Mouse (Mus musculus) kidney, postnatal 25 days (tissue): ENCODE data around the gene Gm13278.
"Not testable (repeated sequence)": the region's sequence is repeated elsewhere in the genome, so short reads cannot be mapped to it uniquely, and the experiment has no call there.

ENCODE experiments used
- DNase-seq, 2 experiments: peaks; one replicate each; pipeline ENCODE4 v3.0.0; 2021; ENCODE audit warnings: mixed read lengths in 2 of 2

Gene Gm13278

GRCm38 (mm10) chr4:88793936-88794675 lies 2.8 kb downstream of the Gm13278 start, which contains the start of gene Gm13275:
Gene Gm13275, plus strand, starts transcription at chr4:88794487.
- peak; percentile 10 to 48 for DNase-seq

DNA sequence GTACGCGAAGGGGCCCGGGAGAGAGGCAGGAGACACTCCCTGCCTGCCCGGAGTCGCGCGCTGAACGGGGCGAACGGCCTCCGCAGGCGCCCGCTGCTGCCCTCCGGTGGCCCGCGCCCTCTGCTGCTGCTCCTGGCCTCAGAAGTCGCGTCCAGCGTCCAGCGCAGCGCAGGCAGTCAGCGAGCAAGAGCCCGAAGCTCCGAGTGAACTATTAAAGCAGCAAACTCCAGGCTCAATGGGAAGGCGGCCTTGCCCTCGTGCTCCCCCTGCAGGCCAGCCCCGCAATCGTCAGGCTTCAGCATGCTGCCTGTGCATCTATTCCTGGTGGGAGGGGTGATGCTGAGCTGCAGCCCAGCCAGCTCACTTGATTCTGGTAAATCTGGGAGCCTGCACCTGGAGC lies 5.7 kb downstream of the Gm13278 start, which contains the start of gene Gm13279:
Gm13279 (plus strand) TSS at position 301 of the 400 bp plus-strand sequence.
- DNase-seq: not testable (repeated sequence)

DNA sequence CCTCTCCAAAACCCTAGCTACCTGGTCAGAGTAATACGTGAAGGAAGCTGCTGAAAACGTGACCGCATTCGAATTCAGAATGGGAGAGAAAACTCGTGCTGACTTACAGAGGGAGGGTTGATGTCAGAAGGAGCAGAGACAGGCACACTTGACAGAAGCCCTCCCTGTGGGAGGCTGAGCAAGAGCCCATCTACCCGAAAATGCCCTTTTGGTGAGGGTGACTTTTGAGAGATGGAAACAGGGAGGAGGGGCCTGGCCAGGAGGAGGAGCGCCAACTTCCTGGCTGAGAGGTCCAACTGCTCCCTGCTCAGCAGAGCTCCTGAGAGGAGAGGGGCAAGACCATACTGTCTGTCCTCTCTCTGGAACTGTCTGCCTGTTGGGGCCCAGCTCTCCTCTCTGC lies 8.0 kb downstream of the Gm13278 start, which contains the start of gene Gm13285:
Gm13285 (plus strand) TSS at position 301 of the 400 bp plus-strand sequence.
- not testable (repeated sequence) for DNase-seq

DNA sequence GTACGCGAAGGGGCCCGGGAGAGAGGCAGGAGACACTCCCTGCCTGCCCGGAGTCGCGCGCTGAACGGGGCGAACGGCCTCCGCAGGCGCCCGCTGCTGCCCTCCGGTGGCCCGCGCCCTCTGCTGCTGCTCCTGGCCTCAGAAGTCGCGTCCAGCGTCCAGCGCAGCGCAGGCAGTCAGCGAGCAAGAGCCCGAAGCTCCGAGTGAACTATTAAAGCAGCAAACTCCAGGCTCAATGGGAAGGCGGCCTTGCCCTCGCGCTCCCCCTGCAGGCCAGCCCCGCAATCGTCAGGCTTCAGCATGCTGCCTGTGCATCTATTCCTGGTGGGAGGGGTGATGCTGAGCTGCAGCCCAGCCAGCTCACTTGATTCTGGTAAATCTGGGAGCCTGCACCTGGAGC lies 11.6 kb downstream of the Gm13278 start, which contains the start of gene Gm13287:
Gm13287 (plus strand) TSS at position 301 of the 400 bp plus-strand sequence.
- DNase-seq: not testable (repeated sequence)

DNA sequence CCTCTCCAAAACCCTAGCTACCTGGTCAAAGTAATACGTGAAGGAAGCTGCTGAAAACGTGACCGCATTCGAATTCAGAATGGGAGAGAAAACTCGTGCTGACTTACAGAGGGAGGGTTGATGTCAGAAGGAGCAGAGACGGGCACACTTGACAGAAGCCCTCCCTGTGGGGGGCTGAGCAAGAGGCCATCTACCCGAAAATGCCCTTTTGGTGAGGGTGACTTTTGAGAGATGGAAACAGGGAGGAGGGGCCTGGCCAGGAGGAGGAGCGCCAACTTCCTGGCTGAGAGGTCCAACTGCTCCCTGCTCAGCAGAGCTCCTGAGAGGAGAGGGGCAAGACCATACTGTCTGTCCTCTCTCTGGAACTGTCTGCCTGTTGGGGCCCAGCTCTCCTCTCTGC lies 13.9 kb downstream of the Gm13278 start, which contains the start of gene Gm13288:
Gm13288 (plus strand) TSS at position 301 of the 400 bp plus-strand sequence.
- DNase-seq: not testable (repeated sequence)

GRCm38 (mm10) chr4:88805761-88806160 lies 14.4 kb downstream of the Gm13278 start:
- peak; percentile 20 to 58 for DNase-seq

GRCm38 (mm10) chr4:88815928-88816327 lies 24.6 kb downstream of the Gm13278 start, which contains the start of gene Ifna7:
Gene Ifna7, plus strand, starts transcription at chr4:88816228.
- no peak for DNase-seq

DNA sequence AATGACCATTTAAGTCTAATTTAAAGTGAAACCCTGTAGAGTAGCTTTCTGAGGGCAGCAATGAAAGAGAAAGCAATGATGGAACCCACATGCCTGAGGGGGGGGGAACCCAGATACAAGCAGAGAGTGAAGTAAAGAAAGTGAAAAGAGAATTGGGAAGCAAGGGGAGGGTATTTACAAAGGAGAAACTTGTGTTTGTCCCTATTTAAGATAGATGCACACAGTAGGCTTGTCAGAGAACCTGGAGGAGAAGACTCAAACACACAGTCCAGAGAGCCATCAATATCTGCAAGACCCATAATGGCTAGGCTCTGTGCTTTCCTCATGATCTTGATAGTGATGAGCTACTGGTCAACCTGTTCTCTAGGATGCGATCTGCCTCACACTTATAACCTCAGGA lies 28.3 kb downstream of the Gm13278 start, which contains the start of gene Ifna11:
Ifna11 (plus strand) TSS at position 301 of the 400 bp plus-strand sequence.
- DNase-seq: no peak

GRCm38 (mm10) chr4:88822995-88823394 lies 31.6 kb downstream of the Gm13278 start:
- peak in 1 of 2 experiments; percentile 24 for DNase-seq

- not testable (repeated sequence) for DNase-seq
Observed at GRCm38 (mm10) chr4:88827116-88827515, 35.8 kb downstream of the Gm13278 start, which contains the start of gene Ifna6. Gene Ifna6, plus strand, starts transcription at chr4:88827416.

GRCm38 (mm10) chr4:88830523-88830922 lies 39.2 kb downstream of the Gm13278 start:
- DNase-seq: peak in 1 of 2 experiments; percentile 24

GRCm38 (mm10) chr4:88835225-88835624 lies 43.9 kb downstream of the Gm13278 start, which contains the start of gene Ifna5:
Gene Ifna5, plus strand, starts transcription at chr4:88835525.
- not testable (repeated sequence) for DNase-seq

DNA sequence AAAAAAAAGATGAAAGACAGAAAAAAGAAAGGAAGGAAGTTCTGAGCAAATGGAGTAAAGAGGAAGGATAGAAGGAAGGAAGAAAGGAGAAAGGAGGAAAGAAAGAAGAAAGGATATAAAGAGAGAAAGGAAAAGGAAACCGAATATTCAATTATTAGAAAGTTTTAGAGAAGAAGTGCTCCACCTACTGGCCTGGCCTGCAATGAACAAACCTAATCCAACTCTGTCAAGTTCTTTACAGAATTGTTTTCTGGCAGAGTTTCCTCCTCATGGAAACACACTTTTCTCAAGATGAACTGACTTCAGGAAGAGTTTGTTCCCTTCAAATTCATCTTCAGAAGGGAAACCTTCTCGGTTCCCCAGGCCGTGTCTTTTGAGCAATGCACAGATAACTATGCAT lies 47.5 kb downstream of the Gm13278 start:
- peak in 1 of 2 experiments; percentile 32 for DNase-seq

GRCm38 (mm10) chr4:88840058-88840457 lies 48.7 kb downstream of the Gm13278 start:
- DNase-seq: no peak

DNA sequence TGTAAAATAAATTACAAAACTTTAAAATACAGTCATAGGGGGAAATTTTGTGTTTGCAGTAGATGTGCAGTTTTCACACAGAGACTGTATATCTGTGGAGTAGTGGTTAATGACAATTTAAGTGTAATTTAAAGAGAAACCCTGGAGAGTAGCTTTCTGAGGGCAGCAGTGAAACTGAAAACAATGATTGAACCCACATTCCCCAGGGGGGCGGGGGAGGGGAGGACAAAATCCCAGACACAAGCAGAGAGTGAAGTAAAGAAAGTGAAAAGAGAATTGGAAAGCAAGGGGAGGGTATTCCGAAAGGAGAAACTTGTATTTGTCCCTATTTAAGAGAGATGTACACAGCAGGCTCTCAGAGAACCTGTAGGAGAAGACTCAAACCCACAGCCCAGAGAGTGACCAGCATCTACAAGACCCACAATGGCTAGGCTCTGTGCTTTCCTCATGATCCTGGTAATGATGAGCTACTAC lies 50.1 kb downstream of the Gm13278 start, which contains the start of gene Ifna4:
Ifna4 (plus strand) TSS at position 424 of the 474 bp plus-strand sequence.
- no peak for DNase-seq
